8 mouse cellular contexts compared by ENCODE assay signal in genomic region chr1:89576985-89577384, GRCm38 (mm10).
A peak's percentile ranks its signal among the peaks of the same experiment; 100 is the strongest.
DNase-seq lines count a peak whose midpoint lies in the region; ATAC-seq lines count a peak whose summit lies in the region.

No protein-coding gene starts in this region.

- peak; percentile 71 for DNase-seq in R1 (ENCODE audit: low read depth, low spot score)
- peak; percentile 6 for DNase-seq in c-Kit-positive CD71-positive TER-119-positive erythroid progenitor cells, embryonic 14.5 days (ENCODE audit: low spot score)
- peak; percentile 45 to 75 for DNase-seq in layer of hippocampus, adult 18-20 months (ENCODE audit: low spot score in 2 of 2)
- DNase-seq in right cerebral cortex, postnatal 4 days = peak; percentile 52
- DNase-seq in urinary bladder, adult 2 months (ENCODE audit: low spot score) = no peak

- peak overlapping the region; percentile 98 for H3K27ac ChIP-seq in forebrain, embryonic 12.5 days
- peak overlapping the region; percentile 90 for H3K27ac ChIP-seq in heart, embryonic 16.5 days (ENCODE audit: low read length)

- H3K4me1 ChIP-seq in forebrain, embryonic 12.5 days = peaks cover 58% of the 10 kb centered on the region
- H3K4me1 ChIP-seq in heart, embryonic 16.5 days (ENCODE audit: control insufficient read depth, insufficient read depth, low read length) = peaks cover 32% of the 10 kb centered on the region
- peaks cover 15% of the 10 kb centered on the region for H3K4me1 ChIP-seq in megakaryocyte, embryonic 14.5 days

- H3K4me2 ChIP-seq in forebrain, embryonic 12.5 days = peak overlapping the region; percentile 58
- H3K4me2 ChIP-seq in heart, embryonic 16.5 days (ENCODE audit: low read depth, low read length) = peak overlapping the region; percentile 42

- WGBS in forebrain, embryonic 12.5 days = 7% methylated on average over 4 of the region's 4 CpGs
- 17% methylated on average over 4 of the region's 4 CpGs for WGBS in heart, embryonic 16.5 days

- peak overlapping the region; percentile 24 for H3K4me3 ChIP-seq in forebrain, embryonic 12.5 days (replicated peaks)
- peak overlapping the region; percentile 1; the same call in 1 of the 2 replicates for H3K4me3 ChIP-seq in heart, embryonic 16.5 days (ENCODE audit: low read length)
- peak overlapping the region; percentile 18 for H3K4me3 ChIP-seq in megakaryocyte, embryonic 14.5 days (replicated peaks)

- H3K27me3 ChIP-seq in forebrain, embryonic 12.5 days = peaks cover 10% of the 10 kb centered on the region; the same call in 1 of the 2 replicates
- peaks cover 4% of the 10 kb centered on the region; the same call in 1 of the 2 replicates for H3K27me3 ChIP-seq in heart, embryonic 16.5 days (ENCODE audit: control insufficient read depth, insufficient read depth, low read length)
- H3K27me3 ChIP-seq in megakaryocyte, embryonic 14.5 days (replicated peaks) = peaks cover 74% of the 10 kb centered on the region

- no peaks in the 10 kb centered on the region for H3K9me3 ChIP-seq in forebrain, embryonic 12.5 days
- H3K9me3 ChIP-seq in heart, embryonic 16.5 days (replicated peaks; ENCODE audit: control insufficient read depth, low read length) = no peaks in the 10 kb centered on the region
- H3K9me3 ChIP-seq in megakaryocyte, embryonic 14.5 days = no peaks in the 10 kb centered on the region

- peak; percentile 63 for ATAC-seq in forebrain, embryonic 12.5 days (ENCODE audit: low FRiP score)
- ATAC-seq in heart, embryonic 16.5 days (replicated peaks; ENCODE audit: extremely low read depth, insufficient read depth, low FRiP score) = peak; percentile 51

- H3K36me3 ChIP-seq in forebrain, embryonic 12.5 days (replicated peaks) = no peaks in the 10 kb centered on the region
- no peaks in the 10 kb centered on the region for H3K36me3 ChIP-seq in heart, embryonic 16.5 days (ENCODE audit: control insufficient read depth, insufficient read depth)
- no peaks in the 10 kb centered on the region for H3K36me3 ChIP-seq in megakaryocyte, embryonic 14.5 days (replicated peaks; ENCODE audit: low read length)

- H3K9ac ChIP-seq in forebrain, embryonic 12.5 days = peak overlapping the region; percentile 45
- peak overlapping the region; percentile 46 for H3K9ac ChIP-seq in heart, embryonic 16.5 days (ENCODE audit: low read length)
